Mouse (Mus musculus): Measurements from ENCODE around the gene Gm29776.

Gene Gm29776

GRCm38 (mm10) chr14:54709054-54709453 is 10.4 kb upstream of the Gm29776 start:
- DNase-seq (ENCODE audit: low spot score in 2 of 2): no peak

GRCm38 (mm10) chr14:54706589-54707320 is 8.1 kb upstream of the Gm29776 start:
- peak in 1 of 2 experiments; percentile 51 for DNase-seq (ENCODE audit: low spot score in 2 of 2)

DNA sequence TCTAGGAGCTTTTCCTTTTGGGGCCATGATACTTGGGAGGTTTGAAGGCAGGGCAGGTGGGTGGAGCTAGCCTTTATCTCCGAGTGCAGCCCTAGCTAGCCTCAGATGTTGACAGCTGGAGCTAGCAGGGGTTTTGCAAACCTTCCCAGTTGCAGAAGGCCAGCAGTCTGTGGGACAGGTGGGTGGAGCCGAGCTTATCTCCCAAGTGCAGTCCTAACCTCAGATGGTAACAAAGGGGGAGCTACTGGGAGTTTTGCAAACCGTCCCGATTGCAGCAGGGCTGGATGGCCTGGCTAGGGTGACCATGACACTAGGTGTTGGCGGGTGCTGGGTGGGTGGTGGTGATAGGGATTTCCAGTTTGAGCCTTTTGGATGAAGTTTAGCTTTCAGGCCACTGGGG is 7.2 kb upstream of the Gm29776 start:
- DNase-seq (ENCODE audit: low spot score in 2 of 2): peak; percentile 66 to 90

DNA sequence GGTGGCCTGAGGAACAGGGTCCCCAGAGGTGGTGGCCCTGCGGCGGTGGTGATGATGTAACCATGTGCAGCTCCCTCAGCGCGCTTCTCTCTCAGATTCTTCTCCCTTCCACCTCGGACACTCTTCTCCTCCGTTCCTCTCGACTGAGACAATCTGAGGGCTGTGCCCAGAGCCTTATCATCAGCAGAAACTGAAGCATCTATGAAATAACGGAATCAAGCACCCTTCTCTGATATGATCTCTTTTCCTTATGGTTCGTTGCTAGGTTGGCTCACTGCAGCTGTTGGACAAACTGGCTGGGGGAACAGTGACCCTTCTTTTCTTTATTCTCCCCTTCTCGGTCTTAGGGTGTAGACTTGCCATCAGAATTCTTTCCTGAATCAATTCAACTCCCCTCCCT is 4.6 kb upstream of the Gm29776 start:
- DNase-seq (ENCODE audit: low spot score in 2 of 2): no peak

DNA sequence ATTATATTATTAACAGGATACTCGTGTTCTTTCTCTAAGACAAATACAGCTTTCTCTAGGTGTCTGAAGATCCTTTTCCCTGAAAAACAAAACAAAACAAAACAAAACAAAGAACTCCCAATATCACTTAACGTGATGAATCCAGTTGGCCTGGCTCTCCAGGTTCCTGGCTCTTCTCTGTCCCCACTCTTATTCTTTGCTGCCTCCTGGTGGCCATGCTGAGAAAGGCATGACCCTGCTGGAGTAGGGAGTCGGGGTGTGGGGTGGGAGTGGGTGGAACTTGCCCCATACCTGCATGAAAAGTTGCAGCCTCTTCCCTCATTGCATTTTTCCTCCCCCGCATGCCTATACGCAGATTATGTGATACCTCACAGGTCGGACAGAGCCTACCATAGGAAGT is 2.7 kb upstream of the Gm29776 start:
- peak; percentile 83 to 91 for DNase-seq (ENCODE audit: low spot score in 2 of 2)

- no peak for DNase-seq (ENCODE audit: low spot score in 2 of 2)
Observed at GRCm38 (mm10) chr14:54699586-54699985, 953 bp upstream of the Gm29776 start.

- DNase-seq (ENCODE audit: low spot score in 2 of 2): no peak
Observed at GRCm38 (mm10) chr14:54696752-54697151, 1.9 kb downstream of the Gm29776 start.

DNA sequence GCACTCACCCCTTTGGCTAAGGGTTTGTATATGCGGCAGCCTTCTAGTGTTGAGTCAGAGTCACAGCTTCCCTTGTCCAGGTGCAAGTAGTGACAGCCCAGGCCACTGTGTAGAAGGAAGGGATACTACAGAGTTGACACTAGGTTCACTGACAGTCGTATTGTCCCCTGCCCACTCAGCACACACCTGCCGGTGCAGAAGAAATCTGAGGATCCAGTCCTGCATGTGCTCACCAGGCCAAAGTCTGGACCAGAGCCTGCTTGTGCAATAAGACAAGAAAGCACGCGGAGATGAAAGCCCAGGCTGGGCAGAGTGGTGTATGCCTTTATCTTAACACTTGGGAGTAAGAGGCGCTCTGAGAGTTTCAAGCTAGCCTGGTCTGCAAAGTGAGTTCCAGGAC is 3.6 kb downstream of the Gm29776 start:
- no peak for DNase-seq (ENCODE audit: low spot score in 2 of 2)

- no peak for DNase-seq (ENCODE audit: low spot score in 2 of 2)
Observed at GRCm38 (mm10) chr14:54687251-54687650, 11.4 kb downstream of the Gm29776 start.

GRCm38 (mm10) chr14:54686522-54687143 is 12.0 kb downstream of the Gm29776 start, which contains the start of gene Acin1:
Gene Acin1, minus strand, starts transcription at chr14:54686931.
- peak; percentile 100 for DNase-seq (ENCODE audit: low spot score in 2 of 2)

GRCm38 (mm10) chr14:54686063-54686521 is 12.5 kb downstream of the Gm29776 start, which contains the start of gene 1700123O20Rik:
Gene 1700123O20Rik, plus strand, starts transcription at chr14:54686216.
- DNase-seq (ENCODE audit: low spot score in 2 of 2): peak in 1 of 2 experiments; percentile 88

GRCm38 (mm10) chr14:54685471-54685870 is 13.2 kb downstream of the Gm29776 start:
- no peak for DNase-seq (ENCODE audit: low spot score in 2 of 2)

DNA sequence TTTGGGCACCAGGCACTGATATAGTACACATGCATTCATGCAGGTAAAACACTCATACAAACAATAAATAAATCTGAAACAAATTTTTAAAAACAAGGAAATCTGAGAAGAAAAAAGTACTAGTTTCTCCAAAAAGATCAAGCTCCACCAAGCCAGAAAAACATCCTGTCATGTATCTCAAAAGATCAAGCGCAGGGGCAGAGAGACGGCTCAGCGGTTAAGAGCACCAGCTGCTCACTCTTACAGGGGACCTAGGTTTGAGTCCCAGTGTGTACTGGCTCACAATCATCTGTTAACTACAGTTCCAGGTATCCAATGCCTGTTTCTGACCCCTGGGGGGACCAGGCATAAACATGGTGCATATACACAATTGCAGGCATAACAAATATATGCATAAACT is 16.2 kb downstream of the Gm29776 start:
- DNase-seq (ENCODE audit: low spot score in 2 of 2): no peak

DNA sequence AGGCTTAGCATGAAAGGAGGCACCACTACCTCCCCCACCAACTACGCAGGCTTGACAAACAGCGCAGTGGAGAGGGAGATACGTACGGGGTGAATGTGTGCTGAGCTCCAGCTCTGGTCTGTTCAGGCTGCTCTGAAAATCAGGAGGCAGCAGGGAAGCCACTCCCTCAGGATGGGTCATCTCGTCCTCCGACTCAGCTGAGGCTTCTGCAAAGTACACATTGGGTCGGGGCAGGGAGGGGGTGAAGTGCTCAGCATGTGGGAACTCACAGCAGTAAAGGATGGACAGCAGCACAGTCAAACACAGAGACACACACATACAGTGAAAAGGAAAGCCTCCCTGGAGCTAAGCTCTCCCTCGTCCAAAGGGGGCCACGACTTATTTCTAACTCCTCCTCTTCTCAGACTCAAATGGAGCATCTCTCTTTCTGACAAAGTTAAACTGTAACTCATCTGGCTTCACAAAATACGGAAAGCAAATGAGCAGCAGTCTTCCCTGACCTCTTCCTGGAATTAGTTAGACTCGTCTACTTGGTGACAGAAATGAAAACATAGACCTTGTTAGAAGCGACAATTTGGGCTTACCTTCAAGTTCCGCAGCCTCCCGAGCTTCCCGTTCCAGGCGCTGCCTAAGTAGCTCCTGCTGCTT is 19.9 kb downstream of the Gm29776 start:
- no peak for DNase-seq (ENCODE audit: low spot score in 2 of 2)

- DNase-seq (ENCODE audit: low spot score in 2 of 2): no peak
Observed at GRCm38 (mm10) chr14:54676290-54676689, 22.3 kb downstream of the Gm29776 start.

DNA sequence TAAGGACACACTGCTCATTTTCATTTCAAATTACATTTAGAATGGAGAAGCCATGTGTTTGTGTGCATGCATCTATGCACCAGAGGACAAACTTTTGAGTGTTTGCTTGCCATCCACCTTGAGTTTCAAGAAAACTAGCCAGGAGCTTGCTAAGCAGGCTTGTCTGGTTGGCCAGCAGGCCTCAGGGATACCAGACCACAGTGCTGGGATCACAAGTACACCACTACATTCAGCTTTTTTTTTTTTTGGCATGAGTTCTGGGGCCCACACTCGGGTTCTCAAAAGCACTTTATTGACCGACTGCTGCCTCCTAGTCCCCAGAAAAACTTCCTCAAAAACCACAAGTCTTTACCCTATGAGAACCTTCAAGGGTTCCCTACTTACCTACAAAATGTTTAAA is 24.3 kb downstream of the Gm29776 start:
- no peak for DNase-seq (ENCODE audit: low spot score in 2 of 2)

DNA sequence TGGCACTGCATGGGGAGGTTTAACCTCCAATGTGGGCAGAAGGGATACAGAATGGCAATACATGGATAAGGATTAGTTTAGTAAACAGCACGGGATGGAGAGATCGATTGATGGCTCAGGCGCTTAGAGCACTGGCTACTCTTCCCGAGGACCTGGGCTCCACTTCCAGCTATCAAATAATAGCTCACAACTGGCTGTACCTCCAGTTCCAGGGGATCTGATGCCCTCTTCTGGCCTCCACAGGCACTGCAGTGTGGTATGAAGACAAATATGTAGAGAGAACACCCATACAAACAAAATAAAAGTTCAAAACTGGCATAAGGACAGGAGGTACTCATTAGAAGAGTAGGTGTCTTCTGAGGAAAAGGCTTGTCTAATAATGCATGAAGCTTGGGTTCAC is 29.3 kb downstream of the Gm29776 start:
- peak; percentile 52 to 78 for DNase-seq (ENCODE audit: low spot score in 2 of 2)

DNA sequence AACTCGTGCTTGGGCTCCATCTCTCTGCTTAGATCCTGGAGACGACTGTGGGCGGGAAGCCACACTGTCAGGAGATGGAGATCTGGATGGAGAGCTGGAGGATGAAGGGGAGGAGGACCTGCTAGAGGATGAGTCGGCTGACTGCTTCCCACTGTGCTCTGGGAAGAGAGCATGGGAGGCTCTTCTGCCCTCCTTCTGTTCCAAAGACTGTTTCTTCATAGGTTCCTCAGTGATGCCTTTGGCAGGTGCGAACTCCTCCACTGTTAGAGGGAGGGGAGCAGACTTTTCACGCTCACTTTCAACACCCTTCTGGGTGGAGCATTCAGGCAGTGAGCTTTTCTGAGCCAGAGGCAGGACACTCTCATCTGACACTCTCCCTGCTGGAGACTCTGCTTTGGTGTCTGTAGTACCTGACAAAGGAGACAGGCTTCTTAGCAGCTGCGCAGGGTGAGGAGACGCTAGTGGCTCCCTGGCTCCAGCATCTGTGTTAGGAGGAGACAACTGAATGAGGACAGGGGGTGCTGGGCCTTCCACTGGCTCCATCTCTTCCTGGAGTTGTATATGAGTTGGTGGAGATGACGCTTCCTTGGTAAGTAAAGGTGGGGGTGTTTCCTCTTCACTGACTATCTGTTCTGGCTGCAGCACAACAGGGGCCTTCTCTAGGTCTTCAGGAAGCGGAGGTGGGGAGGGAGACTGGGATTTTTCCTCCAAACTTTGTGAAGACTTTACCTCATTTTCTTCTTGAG is 34.0 kb downstream of the Gm29776 start:
- no peak for DNase-seq (ENCODE audit: low spot score in 2 of 2)

DNA sequence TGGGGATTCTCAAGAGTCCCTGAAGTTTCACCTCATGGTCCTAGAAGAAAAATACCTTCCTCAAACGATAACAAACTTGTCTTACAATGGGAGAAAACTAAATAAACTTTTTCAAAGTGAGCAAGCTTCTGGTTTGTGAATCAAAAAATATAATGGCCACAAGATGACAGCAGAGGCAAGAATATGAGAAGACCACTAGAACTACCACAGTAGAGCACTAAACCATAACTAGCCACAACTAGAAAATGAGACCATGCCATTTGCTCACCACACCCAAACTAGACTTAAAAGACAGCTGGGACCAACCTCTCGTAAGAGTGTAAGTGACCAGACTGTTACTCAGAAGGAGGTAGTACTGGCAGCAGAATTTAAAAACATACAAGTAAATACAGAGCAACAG is 38.6 kb downstream of the Gm29776 start:
- no peak for DNase-seq (ENCODE audit: low spot score in 2 of 2)

GRCm38 (mm10) chr14:54653496-54653895 is 45.1 kb downstream of the Gm29776 start:
- DNase-seq (ENCODE audit: low spot score in 2 of 2): peak; percentile 69 to 85

DNA sequence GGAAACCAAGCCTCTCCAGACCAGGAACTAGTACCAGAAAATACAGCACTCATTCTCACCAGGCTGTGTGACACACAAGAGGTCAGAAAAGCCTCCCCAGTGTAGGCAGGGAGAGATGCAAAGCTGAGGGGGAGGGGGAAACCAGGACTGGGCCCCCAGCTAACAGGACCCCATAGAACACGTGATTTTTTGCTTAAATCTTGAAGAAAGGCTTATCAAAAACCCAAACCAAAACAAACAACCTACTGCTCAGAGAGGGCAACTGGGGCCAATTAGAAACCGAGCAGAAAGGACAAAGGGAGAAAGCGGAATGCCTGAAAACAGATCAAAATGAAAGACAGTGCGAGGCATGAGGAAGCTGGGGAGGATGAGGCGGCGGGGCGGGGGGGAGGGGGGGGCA is 45.8 kb downstream of the Gm29776 start:
- DNase-seq (ENCODE audit: low spot score in 2 of 2): no peak

GRCm38 (mm10) chr14:54651556-54651955 is 47.1 kb downstream of the Gm29776 start:
- no peak for DNase-seq (ENCODE audit: low spot score in 2 of 2)
